Mouse (Mus musculus): ENCODE results near the gene Bysl. TPM values are rescaled to one million over a fixed set of nuclear protein-coding genes. Genes with fewer than 3 reads are reported as not detected.

Gene Bysl
- polyA plus RNA-seq, 1 experiment from 2014 or later: 25.1 TPM

- DNase-seq (ENCODE audit: low spot score): no peak
- H3K4me2 ChIP-seq (ENCODE audit: low read length): no peak overlapping the region
- H3K27ac ChIP-seq (ENCODE audit: low read depth, low read length): no peak overlapping the region
- no peak overlapping the region for H3K9ac ChIP-seq (ENCODE audit: low read length)
- H3K4me1 ChIP-seq (ENCODE audit: control insufficient read depth, insufficient read depth, low read length): no peaks in the 10 kb centered on the region
- no peaks in the 10 kb centered on the region for H3K27me3 ChIP-seq (replicated peaks; ENCODE audit: control insufficient read depth, insufficient read depth, low read length)
- no peak for ATAC-seq
- no peak overlapping the region for H3K4me3 ChIP-seq (ENCODE audit: low read depth, low read length)
- H3K36me3 ChIP-seq (ENCODE audit: control insufficient read depth, insufficient read depth, low read length): no peaks in the 10 kb centered on the region
- 88% methylated on average over 8 of the region's 8 CpGs for WGBS
- H3K9me3 ChIP-seq (replicated peaks; ENCODE audit: control insufficient read depth, low read length): no peaks in the 10 kb centered on the region
Observed at GRCm38 (mm10) chr17:47588517-47588916, 22.8 kb downstream of the Bysl start.

DNA sequence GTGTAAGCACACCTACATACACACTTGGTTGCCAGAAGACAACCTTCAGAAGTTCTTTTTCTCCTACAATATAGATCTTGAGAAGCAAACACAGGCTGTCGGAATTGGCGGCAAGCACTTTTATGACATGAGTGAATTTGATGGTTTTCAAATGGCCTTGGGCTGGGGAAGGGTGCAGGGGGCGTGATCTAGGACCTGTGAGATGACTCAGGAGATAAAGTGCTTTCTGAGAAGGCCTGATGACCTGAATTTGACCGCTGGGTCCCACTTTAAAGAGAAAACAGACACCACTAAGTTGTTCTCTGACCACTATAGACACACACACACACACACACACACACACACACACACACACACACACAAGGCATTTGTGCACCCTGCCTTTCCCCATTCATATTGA is 30.3 kb downstream of the Bysl start:
- no peaks in the 10 kb centered on the region for H3K36me3 ChIP-seq (ENCODE audit: control insufficient read depth, insufficient read depth, low read length)
- 94% methylated on average over 4 of the region's 4 CpGs for WGBS
- no peak overlapping the region for H3K4me2 ChIP-seq (ENCODE audit: low read length)
- H3K4me1 ChIP-seq (ENCODE audit: control insufficient read depth, insufficient read depth, low read length): no peaks in the 10 kb centered on the region
- no peaks in the 10 kb centered on the region for H3K27me3 ChIP-seq (replicated peaks; ENCODE audit: control insufficient read depth, insufficient read depth, low read length)
- H3K27ac ChIP-seq (ENCODE audit: low read depth, low read length): no peak overlapping the region
- ATAC-seq: no peak
- DNase-seq (ENCODE audit: low spot score): no peak
- no peak overlapping the region for H3K9ac ChIP-seq (ENCODE audit: low read length)
- no peak overlapping the region for H3K4me3 ChIP-seq (ENCODE audit: low read depth, low read length)
- H3K9me3 ChIP-seq (replicated peaks; ENCODE audit: control insufficient read depth, low read length): no peaks in the 10 kb centered on the region

GRCm38 (mm10) chr17:47578655-47579054 is 32.6 kb downstream of the Bysl start:
- no peak overlapping the region for H3K27ac ChIP-seq (ENCODE audit: low read depth, low read length)
- H3K4me2 ChIP-seq (ENCODE audit: low read length): no peak overlapping the region
- no peaks in the 10 kb centered on the region for H3K4me1 ChIP-seq (ENCODE audit: control insufficient read depth, insufficient read depth, low read length)
- no peak overlapping the region for H3K4me3 ChIP-seq (ENCODE audit: low read depth, low read length)
- no peaks in the 10 kb centered on the region for H3K9me3 ChIP-seq (replicated peaks; ENCODE audit: control insufficient read depth, low read length)
- WGBS: 84% methylated on average over 6 of the region's 6 CpGs
- DNase-seq (ENCODE audit: low spot score): no peak
- H3K9ac ChIP-seq (ENCODE audit: low read length): no peak overlapping the region
- H3K36me3 ChIP-seq (ENCODE audit: control insufficient read depth, insufficient read depth, low read length): no peaks in the 10 kb centered on the region
- no peak for ATAC-seq
- no peaks in the 10 kb centered on the region for H3K27me3 ChIP-seq (replicated peaks; ENCODE audit: control insufficient read depth, insufficient read depth, low read length)

GRCm38 (mm10) chr17:47574830-47575229 is 36.5 kb downstream of the Bysl start:
- ATAC-seq: no peak
- 77% methylated on average over 11 of the region's 11 CpGs for WGBS

DNA sequence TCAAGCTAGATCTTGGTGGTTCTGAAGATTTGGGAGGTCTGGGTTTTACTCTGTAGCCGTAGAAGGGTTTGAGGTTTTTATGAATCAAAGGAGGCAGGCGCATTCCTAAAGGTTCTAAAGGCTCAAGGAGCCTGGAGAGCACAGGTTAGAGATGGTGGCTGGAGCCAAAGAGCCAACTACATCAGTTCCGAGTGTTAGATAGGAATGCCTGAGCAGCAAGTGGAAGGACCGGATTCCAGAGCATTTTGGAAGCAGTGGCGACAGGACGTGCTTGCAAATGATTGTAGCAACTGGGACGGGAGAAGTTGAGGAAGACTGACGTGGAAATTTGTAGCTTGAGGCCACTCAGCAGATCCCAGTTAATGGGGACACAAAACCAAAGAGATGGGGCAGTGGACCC is 37.3 kb downstream of the Bysl start:
- Histone ChIP-seq H3K36me3 (ENCODE audit: control insufficient read depth, insufficient read depth, low read length) (no peaks in the 10 kb centered on the region), H3K4me3 (ENCODE audit: low read depth, low read length) (no peak overlapping the region), H3K9me3 (replicated peaks; ENCODE audit: control insufficient read depth, low read length) (no peaks in the 10 kb centered on the region), H3K27ac (ENCODE audit: low read depth, low read length) (no peak overlapping the region), H3K4me2 (ENCODE audit: low read length) (no peak overlapping the region), H3K9ac (ENCODE audit: low read length) (no peak overlapping the region), H3K4me1 (ENCODE audit: control insufficient read depth, insufficient read depth, low read length) (no peaks in the 10 kb centered on the region), H3K27me3 (replicated peaks; ENCODE audit: control insufficient read depth, insufficient read depth, low read length) (no peaks in the 10 kb centered on the region)
- ATAC-seq (no peak), DNase-seq (ENCODE audit: low spot score) (no peak)
- 74% methylated on average over 8 of the region's 8 CpGs for WGBS

More at GRCm38 (mm10) chr17:47574830-47575229, 36.5 kb downstream of the Bysl start:
- Histone ChIP-seq H3K4me2 (ENCODE audit: low read length) (no peak overlapping the region), H3K27me3 (replicated peaks; ENCODE audit: control insufficient read depth, insufficient read depth, low read length) (no peaks in the 10 kb centered on the region), H3K4me1 (ENCODE audit: control insufficient read depth, insufficient read depth, low read length) (no peaks in the 10 kb centered on the region), H3K36me3 (ENCODE audit: control insufficient read depth, insufficient read depth, low read length) (no peaks in the 10 kb centered on the region), H3K9ac (ENCODE audit: low read length) (no peak overlapping the region), H3K27ac (ENCODE audit: low read depth, low read length) (no peak overlapping the region), H3K4me3 (ENCODE audit: low read depth, low read length) (no peak overlapping the region), H3K9me3 (replicated peaks; ENCODE audit: control insufficient read depth, low read length) (no peaks in the 10 kb centered on the region)
- DNase-seq (ENCODE audit: low spot score): no peak

DNA sequence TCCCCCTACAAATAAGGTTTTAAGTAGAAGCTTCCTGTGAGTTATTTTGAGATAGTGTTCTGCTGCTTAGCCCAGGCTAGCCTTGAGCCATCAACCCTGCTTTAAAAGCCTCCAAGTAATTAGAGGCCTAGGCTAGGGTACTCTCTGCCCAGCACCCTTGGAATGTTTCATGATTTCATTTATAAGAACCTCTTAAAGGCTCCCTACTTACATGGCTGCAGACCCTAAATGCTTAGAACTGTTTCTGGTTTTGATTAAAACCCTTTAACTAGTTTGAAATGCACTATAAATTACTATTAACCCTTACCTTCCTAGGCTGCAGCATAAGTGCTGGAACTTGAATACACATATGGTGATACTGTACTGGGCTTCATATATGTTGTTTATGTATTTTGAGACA is 38.9 kb downstream of the Bysl start:
- no peak for DNase-seq (ENCODE audit: low spot score)
- Histone ChIP-seq H3K27me3 (replicated peaks; ENCODE audit: control insufficient read depth, insufficient read depth, low read length) (no peaks in the 10 kb centered on the region), H3K4me3 (ENCODE audit: low read depth, low read length) (no peak overlapping the region), H3K4me1 (ENCODE audit: control insufficient read depth, insufficient read depth, low read length) (no peaks in the 10 kb centered on the region), H3K36me3 (ENCODE audit: control insufficient read depth, insufficient read depth, low read length) (no peaks in the 10 kb centered on the region), H3K9ac (ENCODE audit: low read length) (no peak overlapping the region), H3K4me2 (ENCODE audit: low read length) (no peak overlapping the region), H3K27ac (ENCODE audit: low read depth, low read length) (no peak overlapping the region), H3K9me3 (replicated peaks; ENCODE audit: control insufficient read depth, low read length) (no peaks in the 10 kb centered on the region)
- ATAC-seq: no peak

- Histone ChIP-seq H3K4me1 (ENCODE audit: control insufficient read depth, insufficient read depth, low read length) (no peaks in the 10 kb centered on the region), H3K27ac (ENCODE audit: low read depth, low read length) (no peak overlapping the region), H3K27me3 (replicated peaks; ENCODE audit: control insufficient read depth, insufficient read depth, low read length) (no peaks in the 10 kb centered on the region), H3K36me3 (ENCODE audit: control insufficient read depth, insufficient read depth, low read length) (no peaks in the 10 kb centered on the region), H3K9me3 (replicated peaks; ENCODE audit: control insufficient read depth, low read length) (no peaks in the 10 kb centered on the region), H3K4me3 (ENCODE audit: low read depth, low read length) (no peak overlapping the region), H3K4me2 (ENCODE audit: low read length) (no peak overlapping the region), H3K9ac (ENCODE audit: low read length) (no peak overlapping the region)
- 33% methylated on average over 7 of the region's 7 CpGs for WGBS
- DNase-seq (ENCODE audit: low spot score) (no peak), ATAC-seq (no peak)
Observed at GRCm38 (mm10) chr17:47571621-47572020, 39.7 kb downstream of the Bysl start.

GRCm38 (mm10) chr17:47568951-47569527 is 42.3 kb downstream of the Bysl start:
- no peak for ATAC-seq
- H3K36me3 ChIP-seq (ENCODE audit: control insufficient read depth, insufficient read depth, low read length): no peaks in the 10 kb centered on the region

DNA sequence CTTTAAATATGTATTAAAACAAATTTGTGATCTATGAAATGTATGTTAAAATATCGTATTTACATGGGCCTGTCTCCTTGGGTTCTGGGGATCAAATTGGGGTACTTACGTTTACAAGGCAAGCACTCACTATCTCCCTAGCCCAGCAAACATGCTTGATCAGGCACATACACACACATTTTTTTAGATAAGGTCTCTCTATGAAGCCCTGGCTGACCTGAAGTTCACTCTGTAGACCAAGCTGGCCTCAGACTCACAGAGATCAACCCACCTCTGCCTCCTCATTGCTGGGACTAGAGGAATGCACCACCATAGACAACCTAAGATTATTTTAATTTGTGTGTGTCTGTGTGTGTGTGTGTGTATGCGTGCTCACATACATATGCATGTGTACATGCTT is 42.9 kb downstream of the Bysl start:
- ATAC-seq (no peak), DNase-seq (ENCODE audit: low spot score) (no peak)
- H3K27me3 ChIP-seq (replicated peaks; ENCODE audit: control insufficient read depth, insufficient read depth, low read length): no peaks in the 10 kb centered on the region
- H3K36me3 ChIP-seq (ENCODE audit: control insufficient read depth, insufficient read depth, low read length): no peaks in the 10 kb centered on the region
- H3K4me3 ChIP-seq (ENCODE audit: low read depth, low read length): no peak overlapping the region
- H3K4me2 ChIP-seq (ENCODE audit: low read length): no peak overlapping the region
- no peak overlapping the region for H3K27ac ChIP-seq (ENCODE audit: low read depth, low read length)
- H3K4me1 ChIP-seq (ENCODE audit: control insufficient read depth, insufficient read depth, low read length): no peaks in the 10 kb centered on the region
- H3K9me3 ChIP-seq (replicated peaks; ENCODE audit: control insufficient read depth, low read length): no peaks in the 10 kb centered on the region
- H3K9ac ChIP-seq (ENCODE audit: low read length): no peak overlapping the region
- 92% methylated on average over 3 of the region's 3 CpGs for WGBS

More at GRCm38 (mm10) chr17:47568951-47569527, 42.3 kb downstream of the Bysl start:
- Histone ChIP-seq H3K9me3 (replicated peaks; ENCODE audit: control insufficient read depth, low read length) (no peaks in the 10 kb centered on the region), H3K27ac (ENCODE audit: low read depth, low read length) (no peak overlapping the region), H3K27me3 (replicated peaks; ENCODE audit: control insufficient read depth, insufficient read depth, low read length) (no peaks in the 10 kb centered on the region), H3K4me3 (ENCODE audit: low read depth, low read length) (no peak overlapping the region), H3K4me2 (ENCODE audit: low read length) (no peak overlapping the region), H3K9ac (ENCODE audit: low read length) (no peak overlapping the region), H3K4me1 (ENCODE audit: control insufficient read depth, insufficient read depth, low read length) (no peaks in the 10 kb centered on the region)
- no peak for DNase-seq (ENCODE audit: low spot score)
- WGBS: 64% methylated on average over 10 of the region's 10 CpGs
